Mouse (Mus musculus): ENCODE measurements around the gene Gm42517. TPM values are rescaled to one million over a fixed set of nuclear protein-coding genes. Genes with fewer than 3 reads are reported as not detected.

Gm42517 gene
- total RNA-seq (2012; rRNA removed) (not detected in 2 replicates), total RNA-seq (2014; rRNA removed) (not detected in 2 replicates), polyA plus RNA-seq (2012; ENCODE audit: insufficient read length, low read depth) (not detected in 2 replicates)

DNA sequence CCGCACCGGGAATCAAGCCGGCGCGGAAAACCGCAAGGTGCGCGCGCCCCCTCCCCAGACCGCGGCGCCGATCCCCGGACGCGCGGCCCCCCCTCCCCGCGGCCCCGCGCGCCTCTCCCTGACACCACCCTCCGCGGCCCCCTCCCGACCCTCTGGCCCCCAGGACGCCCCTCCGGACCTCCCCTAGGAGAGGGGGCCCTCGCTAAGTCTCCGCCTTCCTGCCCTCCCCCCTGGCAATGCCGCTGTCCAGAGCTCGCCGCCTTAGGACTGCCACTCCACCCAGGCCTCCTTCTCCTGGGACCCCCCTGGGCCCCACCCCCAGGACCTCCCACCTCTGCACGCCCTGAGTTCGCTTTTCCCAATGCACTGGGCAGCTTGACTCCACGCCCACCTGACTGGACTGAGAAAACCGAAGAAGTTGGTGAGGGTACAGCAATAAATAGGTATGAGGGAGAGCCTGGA, at the start of gene Gm42517:
Gm42517 (minus strand) TSS at position 52 of the 462 bp plus-strand sequence.
- dilution Hi-C loops (cut with MboI; ENCODE audit: extremely low pct_ligation_motif_present, extremely low pct_unique_long_range_greater_than_20kb, low sequenced_read_pairs) (no loop called here), in situ Hi-C loops (cut with MboI; ENCODE audit: low pct_ligation_motif_present, low pct_unique_long_range_greater_than_20kb, low sequenced_read_pairs) (no loop called here)
- H3K4me1 ChIP-seq (ENCODE audit: control insufficient read depth in 1 of 2, insufficient read depth in 2 of 2), result peaks cover 0 to under 1% of the 10 kb centered on the region in 2 experiments; a peak in 1 of 4 replicates
- H3K79me2 ChIP-seq (replicated peaks; ENCODE audit: control insufficient read depth, extremely low read depth, insufficient read depth, poor library complexity, severe bottlenecking), result no peaks in the 10 kb centered on the region
- no peak within 1 kb of the TSS for H3K4me3 ChIP-seq (replicated peaks in 1 of 3; ENCODE audit: low read depth in 2 of 3, low read length in 2 of 3, poor library complexity in 1 of 3)
- TF ChIP-seq ZMIZ1 (IDR thresholded peaks at IDR 0.05; ENCODE audit: low read depth, low read length), result no peak
- H3K9ac ChIP-seq (ENCODE audit: insufficient read depth, low read depth), result no peak within 1 kb of the TSS
- no peak for DNase-seq (ENCODE audit: extremely low read depth)
- H3K4me2 ChIP-seq (ENCODE audit: insufficient read depth, low read depth, poor library complexity, severe bottlenecking), result peak within 1 kb of the TSS; percentile 55
- peaks cover 21% of the 10 kb centered on the region for H3K9me3 ChIP-seq (replicated peaks; ENCODE audit: low read length)
- H3K27ac ChIP-seq (ENCODE audit: insufficient read depth, low read depth), result no peak within 1 kb of the TSS
- H3K36me3 ChIP-seq (replicated peaks in 1 of 2; ENCODE audit: control insufficient read depth in 1 of 2, insufficient read depth in 1 of 2, low read length in 1 of 2), result no peaks in the 10 kb centered on the region
- H3K27me3 ChIP-seq (replicated peaks), result peaks cover 12% of the 10 kb centered on the region

DNA sequence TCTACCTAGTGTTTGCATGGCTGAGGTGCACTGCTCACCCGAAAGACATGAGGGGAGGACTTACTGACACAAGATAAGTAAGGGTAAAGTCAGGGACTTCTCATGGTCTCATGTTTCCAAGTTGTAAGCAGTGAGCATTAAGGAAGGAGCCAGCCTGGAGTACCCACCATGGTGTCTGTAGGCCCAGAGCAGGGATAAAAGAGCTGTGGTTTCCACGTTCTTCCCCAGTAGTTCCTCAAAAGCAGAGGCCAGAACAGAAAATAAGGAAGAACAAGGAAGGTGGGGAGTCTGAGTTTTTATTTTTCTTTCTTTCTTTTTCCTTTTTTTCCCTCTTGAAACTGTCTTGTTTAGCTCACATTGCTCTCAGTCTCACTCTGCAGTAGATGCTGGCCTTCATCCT, 47.0 kb upstream of the Gm42517 start:
- TF ChIP-seq USF2 (conservative IDR thresholded peaks at IDR 0.05; ENCODE audit: low read depth, low read length) (no peak), CHD2 (IDR thresholded peaks at IDR 0.05; ENCODE audit: low read length) (no peak), PAX5 (IDR thresholded peaks at IDR 0.05; ENCODE audit: low read length) (no peak), NELFE (IDR thresholded peaks at IDR 0.05; ENCODE audit: low read depth, low read length) (no peak), UBTF (IDR thresholded peaks at IDR 0.05; ENCODE audit: low read depth, low read length) (no peak), USF1 (IDR thresholded peaks at IDR 0.05; ENCODE audit: low read depth, low read length) (no peak), BHLHE40 (IDR thresholded peaks at IDR 0.05; ENCODE audit: low read depth, low read length) (no peak), IRF4 (IDR thresholded peaks at IDR 0.05; ENCODE audit: low read depth, low read length) (no peak), ZMIZ1 (IDR thresholded peaks at IDR 0.05; ENCODE audit: low read depth, low read length) (no peak), ELF1 (IDR thresholded peaks at IDR 0.05; ENCODE audit: low read depth, low read length) (no peak), ZC3H11A (IDR thresholded peaks at IDR 0.05; ENCODE audit: low read depth, low read length) (no peak), RCOR1 (conservative IDR thresholded peaks at IDR 0.05; ENCODE audit: low read depth, low read length) (no peak), EP300 (IDR thresholded peaks at IDR 0.05; ENCODE audit: low read length) (no peak), POLR2AphosphoS2 (IDR thresholded peaks at IDR 0.05; ENCODE audit: low read depth, low read length) (no peak), MEF2A (IDR thresholded peaks at IDR 0.05; ENCODE audit: borderline replicate concordance, low read depth, low read length) (no peak), TCF12 (IDR thresholded peaks at IDR 0.05; ENCODE audit: low read depth, low read length) (no peak), POLR2A (IDR thresholded peaks at IDR 0.05; ENCODE audit: low read depth, low read length) (no peak)
- Histone ChIP-seq H3K36me3 (replicated peaks in 1 of 2; ENCODE audit: control insufficient read depth in 1 of 2, insufficient read depth in 1 of 2, low read length in 1 of 2) (no peaks in the 10 kb centered on the region), H3K4me1 (ENCODE audit: control insufficient read depth in 1 of 2, insufficient read depth in 2 of 2) (no peaks in the 10 kb centered on the region), H3K27ac (ENCODE audit: insufficient read depth, low read depth) (no peak overlapping the region), H3K27me3 (replicated peaks) (no peaks in the 10 kb centered on the region), H3K4me2 (ENCODE audit: insufficient read depth, low read depth, poor library complexity, severe bottlenecking) (no peak overlapping the region), H3K79me2 (replicated peaks; ENCODE audit: control insufficient read depth, extremely low read depth, insufficient read depth, poor library complexity, severe bottlenecking) (no peaks in the 10 kb centered on the region), H3K9ac (ENCODE audit: insufficient read depth, low read depth) (no peak overlapping the region), H3K4me3 (replicated peaks in 1 of 3; ENCODE audit: low read depth in 2 of 3, low read length in 2 of 3, poor library complexity in 1 of 3) (no peak overlapping the region), H3K9me3 (replicated peaks; ENCODE audit: low read length) (no peaks in the 10 kb centered on the region)
- dilution Hi-C loops (cut with MboI; ENCODE audit: extremely low pct_ligation_motif_present, extremely low pct_unique_long_range_greater_than_20kb, low sequenced_read_pairs) (no loop called here), in situ Hi-C loops (cut with MboI; ENCODE audit: low pct_ligation_motif_present, low pct_unique_long_range_greater_than_20kb, low sequenced_read_pairs) (no loop called here)
- no peak for DNase-seq (ENCODE audit: extremely low read depth)

All from CH12.LX (cell line).